Mouse (Mus musculus) neural tube, embryonic 11.5 days (tissue): ENCODE measurements around the gene Grik3. TPM values are rescaled to one million over a fixed set of nuclear protein-coding genes. Genes with fewer than 3 reads are reported as not detected.
A peak's percentile ranks its signal among the peaks of the same experiment; 100 is the strongest.

Experiments used
- ATAC-seq: fragments of 200-750 bp; cut with Nextera tagmentation; 2 replicates; pipeline ENCODE4 v1.8.0; 2017; ENCODE audit warnings: moderate number of reproducible peaks, mild to moderate bottlenecking, moderate TSS enrichment, moderate library complexity; ENCODE audit not compliant: insufficient read depth, low FRiP score, low TSS enrichment
- DNase-seq: peaks from one replicate; pipeline ENCODE4 v3.0.0-alpha.2; 2015; ENCODE audit warnings: low spot score
- H3K27ac ChIP-seq: fragments of 300-500 bp; sonication (generic); 2 replicates; pipeline ENCODE4 v1.5.1; 2014; ENCODE audit warnings: low read depth, mild to moderate bottlenecking, low read length
- H3K27me3 ChIP-seq: fragments of 300-500 bp; sonication (generic); 2 replicates; pipeline ENCODE4 v1.6.1; 2014; ENCODE audit warnings: mild to moderate bottlenecking, low read length, mixed read lengths; ENCODE audit not compliant: control insufficient read depth, insufficient read depth
- H3K36me3 ChIP-seq: fragments of 300-500 bp; sonication (generic); 2 replicates; pipeline ENCODE4 v1.6.1; 2014; ENCODE audit warnings: mild to moderate bottlenecking, low read length, moderate library complexity, mixed read lengths; ENCODE audit not compliant: control insufficient read depth, insufficient read depth
- H3K4me1 ChIP-seq: fragments of 300-500 bp; sonication (generic); 2 replicates; pipeline ENCODE4 v1.6.1; 2014; ENCODE audit warnings: low read length, mixed read lengths; ENCODE audit not compliant: control insufficient read depth, insufficient read depth
- H3K4me2 ChIP-seq: fragments of 300-500 bp; sonication (generic); 2 replicates; pipeline ENCODE4 v1.6.1; 2014; ENCODE audit warnings: low read depth, mild to moderate bottlenecking, moderate library complexity
- H3K4me3 ChIP-seq: fragments of 300-500 bp; sonication (generic); 2 replicates; pipeline ENCODE4 v1.5.1; 2014; ENCODE audit warnings: low read depth, low read length
- H3K9ac ChIP-seq: fragments of 300-500 bp; sonication (generic); 2 replicates; pipeline ENCODE4 v1.6.1; 2014; ENCODE audit warnings: mild to moderate bottlenecking, low read length
- H3K9me3 ChIP-seq: fragments of 300-500 bp; sonication (generic); 2 replicates; pipeline ENCODE4 v1.6.1; 2016; ENCODE audit warnings: low read length; ENCODE audit not compliant: control insufficient read depth
- WGBS: fragments of 180-500 bp; shearing (Covaris S2); extraction: QIAGEN DNeasy Blood & Tissue Kit; methylation state at CpG from one replicate; pipeline ENCODE4 v1.1.7; 2014; 5-methylcytosine and 5-hydroxymethylcytosine counted together
- polyA plus RNA-seq: library from polyadenylated mRNA; unstranded; fragments of >200 nt; fragmentation: Nextera tagmentation; extraction: Ambion mirVana; gene quantifications from 2 replicates; pipeline ENCODE4 v1.2.1, GENCODE M21; 2014

Grik3 gene
- polyA plus RNA-seq, 1 experiment from 2014 or later = 1.3 TPM

DNA sequence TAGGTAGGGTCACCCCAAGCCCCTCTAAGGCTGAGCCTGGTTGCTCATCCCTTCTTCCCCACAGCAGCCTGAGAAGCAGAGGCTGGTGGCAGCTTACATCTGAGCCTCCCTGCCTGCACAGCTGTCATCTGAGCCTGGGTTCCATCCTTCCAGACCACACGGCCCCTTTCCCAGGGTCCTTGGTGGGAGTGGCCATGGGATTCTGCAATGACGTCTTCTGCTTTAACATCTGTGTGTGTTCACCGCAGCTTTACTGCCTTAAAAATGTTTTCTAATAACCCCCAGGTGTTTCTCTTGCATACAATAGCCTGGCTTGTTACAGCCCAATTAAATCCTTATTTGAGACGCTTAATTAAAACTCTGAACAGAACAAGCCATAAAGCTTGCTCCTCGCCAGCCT, 35.9 kb downstream of the Grik3 start:
- DNase-seq (no peak), ATAC-seq (no peak)
- Histone ChIP-seq H3K36me3 (no peaks in the 10 kb centered on the region), H3K4me3 (no peak overlapping the region), H3K4me2 (no peak overlapping the region), H3K9ac (no peak overlapping the region), H3K27me3 (no peaks in the 10 kb centered on the region), H3K9me3 (no peaks in the 10 kb centered on the region), H3K4me1 (no peaks in the 10 kb centered on the region), H3K27ac (no peak overlapping the region)
- WGBS = 40% methylated on average over 5 of the region's 5 CpGs

DNA sequence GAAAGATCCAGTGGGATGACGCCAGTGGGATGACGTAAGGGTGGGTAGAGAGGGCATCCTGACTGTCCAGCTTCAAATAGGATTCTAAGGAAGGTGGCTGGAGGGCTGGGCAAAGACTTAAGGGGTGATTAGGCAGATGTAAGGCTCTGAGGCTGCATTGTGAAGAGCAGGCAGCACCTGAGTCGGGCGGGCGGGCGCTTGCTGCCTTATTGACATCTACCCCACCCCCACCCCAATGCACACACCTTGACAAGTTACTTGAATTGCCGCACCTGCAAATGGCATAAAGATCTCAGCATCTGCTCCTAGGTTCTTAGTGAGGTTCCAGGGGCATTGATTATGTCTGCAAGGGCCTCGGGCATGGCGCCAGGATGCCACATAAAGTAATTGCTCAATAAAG, 43.5 kb downstream of the Grik3 start:
- Histone ChIP-seq H3K36me3 (no peaks in the 10 kb centered on the region), H3K27ac (no peak overlapping the region), H3K4me1 (peaks cover 22% of the 10 kb centered on the region), H3K9ac (no peak overlapping the region), H3K27me3 (peaks cover 10% of the 10 kb centered on the region), H3K9me3 (no peaks in the 10 kb centered on the region), H3K4me3 (no peak overlapping the region), H3K4me2 (no peak overlapping the region; the same call in 1 of the 2 replicates)
- no peak for DNase-seq
- WGBS = 31% methylated on average over 9 of the region's 9 CpGs
- no peak for ATAC-seq

DNA sequence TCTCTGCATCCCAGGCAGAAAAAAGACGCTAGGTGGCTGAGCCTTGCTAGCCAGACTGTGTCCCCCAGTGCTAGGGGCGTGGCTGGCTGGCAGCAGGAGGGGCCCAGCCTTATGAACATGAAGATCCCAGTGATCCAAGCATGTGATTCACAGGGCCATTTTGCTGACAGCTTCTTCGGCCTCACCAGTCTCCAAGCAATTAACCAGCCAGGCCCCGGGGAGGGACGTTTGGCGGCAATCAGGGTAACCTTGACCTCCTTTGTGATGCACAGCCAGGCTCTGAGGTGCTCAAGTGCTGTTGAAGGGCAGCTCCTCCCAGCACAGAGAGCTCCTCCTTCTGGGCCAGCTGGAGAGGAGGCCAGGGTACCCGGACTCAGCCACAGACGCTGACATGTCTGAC, 43.9 kb downstream of the Grik3 start:
- H3K36me3 ChIP-seq = no peaks in the 10 kb centered on the region
- H3K4me1 ChIP-seq = peaks cover 22% of the 10 kb centered on the region
- H3K27me3 ChIP-seq = peaks cover 10% of the 10 kb centered on the region
- no peak overlapping the region for H3K4me3 ChIP-seq
- H3K9me3 ChIP-seq = no peaks in the 10 kb centered on the region
- H3K9ac ChIP-seq = no peak overlapping the region
- ATAC-seq = peak; percentile 53
- H3K27ac ChIP-seq = 0 out of 2 replicates have a peak overlapping the region, but pooled peaks have one; percentile 39
- 2% methylated on average over 8 of the region's 8 CpGs for WGBS
- peak; percentile 51 for DNase-seq
- H3K4me2 ChIP-seq = peak overlapping the region; percentile 7; the same call in 1 of the 2 replicates

GRCm38 (mm10) chr4:125534991-125535401, 44.5 kb downstream of the Grik3 start:
- Histone ChIP-seq H3K27me3 (peaks cover 10% of the 10 kb centered on the region), H3K9me3 (no peaks in the 10 kb centered on the region), H3K36me3 (no peaks in the 10 kb centered on the region), H3K4me1 (peaks cover 22% of the 10 kb centered on the region), H3K27ac (0 out of 2 replicates have a peak overlapping the region, but pooled peaks have one; percentile 39), H3K9ac (no peak overlapping the region), H3K4me2 (no peak overlapping the region), H3K4me3 (no peak overlapping the region)
- ATAC-seq (peak; percentile 74), DNase-seq (peak; percentile 66)
- WGBS = 4% methylated on average over 11 of the region's 11 CpGs

GRCm38 (mm10) chr4:125535465-125535864, 45.0 kb downstream of the Grik3 start:
- H3K27ac ChIP-seq = 0 out of 2 replicates have a peak overlapping the region, but pooled peaks have one; percentile 14
- H3K9me3 ChIP-seq = no peaks in the 10 kb centered on the region
- H3K4me3 ChIP-seq = no peak overlapping the region
- peaks cover 22% of the 10 kb centered on the region for H3K4me1 ChIP-seq
- ATAC-seq (peak; percentile 38), DNase-seq (no peak)
- no peak overlapping the region for H3K4me2 ChIP-seq
- peaks cover 10% of the 10 kb centered on the region for H3K27me3 ChIP-seq
- no peaks in the 10 kb centered on the region for H3K36me3 ChIP-seq
- 4% methylated on average over 7 of the region's 7 CpGs for WGBS
- H3K9ac ChIP-seq = no peak overlapping the region

GRCm38 (mm10) chr4:125535977-125536376, 45.5 kb downstream of the Grik3 start:
- no peaks in the 10 kb centered on the region for H3K36me3 ChIP-seq
- no peak for DNase-seq
- WGBS = 45% methylated on average over 4 of the region's 4 CpGs
- H3K27ac ChIP-seq = no peak overlapping the region
- peaks cover 13% of the 10 kb centered on the region for H3K27me3 ChIP-seq
- H3K4me3 ChIP-seq = no peak overlapping the region
- H3K9me3 ChIP-seq = no peaks in the 10 kb centered on the region
- no peak overlapping the region for H3K9ac ChIP-seq
- peaks cover 22% of the 10 kb centered on the region for H3K4me1 ChIP-seq
- no peak overlapping the region for H3K4me2 ChIP-seq
- no peak for ATAC-seq

DNA sequence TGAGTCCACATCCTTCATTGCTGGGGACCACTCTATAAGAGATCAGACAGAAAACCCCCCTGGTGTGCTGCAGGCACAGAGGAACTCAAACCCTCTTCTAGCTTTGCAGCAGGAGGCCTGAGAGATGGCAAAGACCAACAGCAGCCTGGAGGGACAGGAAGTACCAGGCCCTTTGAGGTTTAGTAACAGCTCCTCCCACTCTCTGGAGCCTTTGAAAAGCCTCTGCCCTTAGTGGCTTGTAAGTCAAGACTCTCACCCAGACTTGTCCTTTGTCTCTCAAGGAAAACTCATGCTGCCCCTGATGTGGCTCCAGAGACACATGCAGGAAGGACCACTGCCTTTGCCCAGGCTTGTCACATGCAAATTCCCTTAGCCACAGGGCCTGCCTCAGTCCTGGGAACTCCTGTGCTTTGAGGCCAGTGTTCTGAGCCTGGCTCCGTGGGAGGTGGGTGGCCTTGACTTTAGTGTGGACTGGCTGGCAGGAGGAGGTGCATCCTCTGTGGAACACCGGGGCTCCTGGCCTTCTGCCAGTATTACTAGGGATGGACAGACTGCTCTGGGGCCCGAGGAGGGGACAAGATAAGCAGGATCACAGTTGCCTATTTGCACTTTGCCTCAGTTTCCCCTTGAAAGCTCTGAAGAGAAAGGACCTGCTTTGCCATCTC, 47.9 kb downstream of the Grik3 start:
- 17% methylated on average over 3 of the region's 3 CpGs for WGBS
- ATAC-seq = no peak
- Histone ChIP-seq H3K36me3 (no peaks in the 10 kb centered on the region), H3K27ac (no peak overlapping the region), H3K4me3 (no peak overlapping the region), H3K27me3 (peaks cover 10% of the 10 kb centered on the region), H3K9me3 (no peaks in the 10 kb centered on the region), H3K9ac (no peak overlapping the region), H3K4me1 (peaks cover 22% of the 10 kb centered on the region), H3K4me2 (no peak overlapping the region)
- DNase-seq = no peak

DNA sequence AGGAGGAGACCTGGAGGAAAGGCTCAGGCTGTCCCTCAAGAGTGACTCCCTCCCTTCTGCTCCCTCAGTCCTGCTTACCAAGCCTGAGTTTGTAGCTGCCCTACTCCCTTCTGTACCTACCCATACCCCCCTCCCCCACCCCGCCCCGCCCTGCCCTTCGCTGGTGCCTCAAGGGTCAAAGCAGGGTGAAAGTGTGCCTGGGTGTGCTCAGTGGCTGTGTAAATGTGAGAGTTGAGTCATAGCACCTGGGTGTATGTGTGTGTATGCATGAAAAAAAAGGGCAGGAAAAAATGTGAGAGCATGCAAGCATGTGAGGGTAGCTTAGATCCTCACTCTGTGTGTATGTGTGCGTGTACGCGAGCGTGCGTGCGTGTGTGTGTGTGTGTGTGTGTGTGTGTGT, 49.1 kb downstream of the Grik3 start:
- Histone ChIP-seq H3K9me3 (no peaks in the 10 kb centered on the region), H3K9ac (no peak overlapping the region), H3K4me2 (no peak overlapping the region), H3K27me3 (peaks cover 7% of the 10 kb centered on the region), H3K36me3 (no peaks in the 10 kb centered on the region), H3K27ac (no peak overlapping the region), H3K4me1 (peaks cover 15% of the 10 kb centered on the region), H3K4me3 (no peak overlapping the region)
- ATAC-seq = no peak
- no peak for DNase-seq
- WGBS = 85% methylated on average over 9 of the region's 9 CpGs

DNA sequence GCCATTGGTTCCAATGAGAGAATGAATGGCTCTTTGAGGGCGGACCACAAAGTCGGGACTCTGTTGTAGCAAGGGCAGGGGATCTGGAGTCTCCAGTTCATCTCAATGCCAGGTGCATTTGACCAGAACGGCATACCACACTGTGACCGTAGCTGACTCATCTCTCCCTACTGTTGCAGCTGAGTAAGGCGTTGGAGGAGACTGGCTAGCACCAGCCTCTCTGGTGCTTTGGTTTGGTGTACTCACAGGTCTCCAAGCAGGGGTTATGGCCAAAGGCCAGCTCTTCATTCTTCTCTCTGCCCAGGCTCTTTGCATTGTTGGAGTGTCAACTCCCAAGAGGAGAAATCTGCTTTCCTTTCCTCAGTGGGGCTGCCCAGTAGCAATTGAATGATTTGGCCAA, 52.7 kb downstream of the Grik3 start:
- no peaks in the 10 kb centered on the region for H3K4me1 ChIP-seq
- peaks cover 7% of the 10 kb centered on the region for H3K27me3 ChIP-seq
- DNase-seq (no peak), ATAC-seq (no peak)
- no peaks in the 10 kb centered on the region for H3K9me3 ChIP-seq
- WGBS = 87% methylated on average over 5 of the region's 5 CpGs
- no peak overlapping the region for H3K4me2 ChIP-seq
- H3K27ac ChIP-seq = no peak overlapping the region
- H3K4me3 ChIP-seq = no peak overlapping the region
- H3K9ac ChIP-seq = no peak overlapping the region
- no peaks in the 10 kb centered on the region for H3K36me3 ChIP-seq
